Mouse (Mus musculus): ENCODE measurements around the gene Cadps. TPM values are rescaled to one million over a fixed set of nuclear protein-coding genes. Genes with fewer than 3 reads are reported as not detected.

Cadps gene
- polyA plus RNA-seq, 1 experiment from 2014 or later: 0.41 TPM

- no peak overlapping the region for H3K4me2 ChIP-seq (ENCODE audit: low read depth, low read length)
- no peak overlapping the region for H3K4me3 ChIP-seq (ENCODE audit: low read length)
- H3K4me1 ChIP-seq (replicated peaks; ENCODE audit: control insufficient read depth, insufficient read depth, low read length): no peaks in the 10 kb centered on the region
- no peaks in the 10 kb centered on the region for H3K9me3 ChIP-seq (ENCODE audit: control insufficient read depth, low read length)
- H3K27ac ChIP-seq (ENCODE audit: low read length): no peak overlapping the region
- H3K36me3 ChIP-seq (ENCODE audit: control insufficient read depth, insufficient read depth, low read length): no peaks in the 10 kb centered on the region
- H3K27me3 ChIP-seq (ENCODE audit: control insufficient read depth, insufficient read depth, low read depth, low read length): no peaks in the 10 kb centered on the region
- no peak overlapping the region for H3K9ac ChIP-seq (ENCODE audit: low read length)
- WGBS: 90% methylated on average over 1 of the region's 1 CpGs
- no peak for ATAC-seq (ENCODE audit: low read depth)
Measured at GRCm38 (mm10) chr14:12780016-12780415, 42.9 kb downstream of the Cadps start.

- H3K4me3 ChIP-seq (ENCODE audit: low read length): no peak overlapping the region
- no peak overlapping the region for H3K27ac ChIP-seq (ENCODE audit: low read length)
- H3K9ac ChIP-seq (ENCODE audit: low read length): no peak overlapping the region
- ATAC-seq (ENCODE audit: low read depth): no peak
- H3K4me1 ChIP-seq (replicated peaks; ENCODE audit: control insufficient read depth, insufficient read depth, low read length): no peaks in the 10 kb centered on the region
- no peak overlapping the region for H3K4me2 ChIP-seq (ENCODE audit: low read depth, low read length)
- WGBS: 56% methylated on average over 4 of the region's 4 CpGs
- no peaks in the 10 kb centered on the region for H3K36me3 ChIP-seq (ENCODE audit: control insufficient read depth, insufficient read depth, low read length)
- no peaks in the 10 kb centered on the region for H3K27me3 ChIP-seq (ENCODE audit: control insufficient read depth, insufficient read depth, low read depth, low read length)
- H3K9me3 ChIP-seq (ENCODE audit: control insufficient read depth, low read length): no peaks in the 10 kb centered on the region
Measured at GRCm38 (mm10) chr14:12777990-12778389, 44.9 kb downstream of the Cadps start.

GRCm38 (mm10) chr14:12768870-12769269, 54.0 kb downstream of the Cadps start:
- no peaks in the 10 kb centered on the region for H3K4me1 ChIP-seq (replicated peaks; ENCODE audit: control insufficient read depth, insufficient read depth, low read length)
- 47% methylated on average over 1 of the region's 1 CpGs for whole genome bisulfite sequencing
- H3K27me3 ChIP-seq (ENCODE audit: control insufficient read depth, insufficient read depth, low read depth, low read length): no peaks in the 10 kb centered on the region
- no peak overlapping the region for H3K4me2 ChIP-seq (ENCODE audit: low read depth, low read length)
- no peaks in the 10 kb centered on the region; the same call in 1 of the 2 replicates for H3K9me3 ChIP-seq (ENCODE audit: control insufficient read depth, low read length)
- no peak overlapping the region for H3K27ac ChIP-seq (ENCODE audit: low read length)
- H3K4me3 ChIP-seq (ENCODE audit: low read length): no peak overlapping the region
- ATAC-seq (ENCODE audit: low read depth): no peak
- no peak overlapping the region for H3K9ac ChIP-seq (ENCODE audit: low read length)
- H3K36me3 ChIP-seq (ENCODE audit: control insufficient read depth, insufficient read depth, low read length): no peaks in the 10 kb centered on the region

- Histone ChIP-seq H3K27ac (ENCODE audit: low read length) (no peak overlapping the region), H3K4me2 (ENCODE audit: low read depth, low read length) (no peak overlapping the region), H3K4me1 (replicated peaks; ENCODE audit: control insufficient read depth, insufficient read depth, low read length) (no peaks in the 10 kb centered on the region), H3K9ac (ENCODE audit: low read length) (no peak overlapping the region), H3K4me3 (ENCODE audit: low read length) (no peak overlapping the region), H3K9me3 (ENCODE audit: control insufficient read depth, low read length) (no peaks in the 10 kb centered on the region), H3K36me3 (ENCODE audit: control insufficient read depth, insufficient read depth, low read length) (no peaks in the 10 kb centered on the region), H3K27me3 (ENCODE audit: control insufficient read depth, insufficient read depth, low read depth, low read length) (no peaks in the 10 kb centered on the region)
- no peak for ATAC-seq (ENCODE audit: low read depth)
- WGBS: 84% methylated on average over 4 of the region's 4 CpGs
Measured at GRCm38 (mm10) chr14:12753237-12753636, 69.6 kb downstream of the Cadps start.

GRCm38 (mm10) chr14:12751821-12752220, 71.1 kb downstream of the Cadps start:
- H3K27ac ChIP-seq (ENCODE audit: low read length): no peak overlapping the region
- ATAC-seq (ENCODE audit: low read depth): no peak
- 37% methylated on average over 1 of the region's 1 CpGs for WGBS
- no peaks in the 10 kb centered on the region for H3K4me1 ChIP-seq (replicated peaks; ENCODE audit: control insufficient read depth, insufficient read depth, low read length)
- no peak overlapping the region for H3K4me2 ChIP-seq (ENCODE audit: low read depth, low read length)
- no peaks in the 10 kb centered on the region for H3K36me3 ChIP-seq (ENCODE audit: control insufficient read depth, insufficient read depth, low read length)
- H3K4me3 ChIP-seq (ENCODE audit: low read length): no peak overlapping the region
- H3K9me3 ChIP-seq (ENCODE audit: control insufficient read depth, low read length): no peaks in the 10 kb centered on the region
- no peaks in the 10 kb centered on the region for H3K27me3 ChIP-seq (ENCODE audit: control insufficient read depth, insufficient read depth, low read depth, low read length)
- H3K9ac ChIP-seq (ENCODE audit: low read length): no peak overlapping the region

GRCm38 (mm10) chr14:12730979-12731378, 91.9 kb downstream of the Cadps start:
- no peaks in the 10 kb centered on the region for H3K4me1 ChIP-seq (replicated peaks; ENCODE audit: control insufficient read depth, insufficient read depth, low read length)
- no peak overlapping the region for H3K4me2 ChIP-seq (ENCODE audit: low read depth, low read length)
- no peak for ATAC-seq (ENCODE audit: low read depth)
- H3K9ac ChIP-seq (ENCODE audit: low read length): no peak overlapping the region
- H3K4me3 ChIP-seq (ENCODE audit: low read length): no peak overlapping the region
- no peaks in the 10 kb centered on the region for H3K27me3 ChIP-seq (ENCODE audit: control insufficient read depth, insufficient read depth, low read depth, low read length)
- H3K27ac ChIP-seq (ENCODE audit: low read length): no peak overlapping the region
- H3K36me3 ChIP-seq (ENCODE audit: control insufficient read depth, insufficient read depth, low read length): no peaks in the 10 kb centered on the region
- 71% methylated on average over 2 of the region's 2 CpGs for WGBS
- no peaks in the 10 kb centered on the region for H3K9me3 ChIP-seq (ENCODE audit: control insufficient read depth, low read length)

GRCm38 (mm10) chr14:12722452-12723194, 100.3 kb downstream of the Cadps start:
- no peaks in the 10 kb centered on the region for H3K9me3 ChIP-seq (ENCODE audit: control insufficient read depth, low read length)
- H3K4me3 ChIP-seq (ENCODE audit: low read length): no peak overlapping the region
- no peak overlapping the region for H3K27ac ChIP-seq (ENCODE audit: low read length)
- H3K4me1 ChIP-seq (replicated peaks; ENCODE audit: control insufficient read depth, insufficient read depth, low read length): no peaks in the 10 kb centered on the region
- H3K9ac ChIP-seq (ENCODE audit: low read length): no peak overlapping the region
- no peaks in the 10 kb centered on the region for H3K27me3 ChIP-seq (ENCODE audit: control insufficient read depth, insufficient read depth, low read depth, low read length)
- ATAC-seq (ENCODE audit: low read depth): no peak
- WGBS: 35% methylated on average over 1 of the region's 1 CpGs
- H3K4me2 ChIP-seq (ENCODE audit: low read depth, low read length): no peak overlapping the region
- H3K36me3 ChIP-seq (ENCODE audit: control insufficient read depth, insufficient read depth, low read length): no peaks in the 10 kb centered on the region

- H3K9me3 ChIP-seq (ENCODE audit: control insufficient read depth, low read length): no peaks in the 10 kb centered on the region
- ATAC-seq (ENCODE audit: low read depth): no peak
- 69% methylated on average over 3 of the region's 3 CpGs for WGBS
- no peak overlapping the region for H3K4me2 ChIP-seq (ENCODE audit: low read depth, low read length)
- H3K4me1 ChIP-seq (replicated peaks; ENCODE audit: control insufficient read depth, insufficient read depth, low read length): no peaks in the 10 kb centered on the region
- no peak overlapping the region for H3K27ac ChIP-seq (ENCODE audit: low read length)
- no peak overlapping the region for H3K4me3 ChIP-seq (ENCODE audit: low read length)
- no peaks in the 10 kb centered on the region for H3K36me3 ChIP-seq (ENCODE audit: control insufficient read depth, insufficient read depth, low read length)
- no peaks in the 10 kb centered on the region for H3K27me3 ChIP-seq (ENCODE audit: control insufficient read depth, insufficient read depth, low read depth, low read length)
- H3K9ac ChIP-seq (ENCODE audit: low read length): no peak overlapping the region
Measured at GRCm38 (mm10) chr14:12718766-12719165, 104.1 kb downstream of the Cadps start.

- Histone ChIP-seq H3K4me1 (replicated peaks; ENCODE audit: control insufficient read depth, insufficient read depth, low read length) (no peaks in the 10 kb centered on the region), H3K9me3 (ENCODE audit: control insufficient read depth, low read length) (no peaks in the 10 kb centered on the region), H3K4me2 (ENCODE audit: low read depth, low read length) (no peak overlapping the region), H3K27ac (ENCODE audit: low read length) (no peak overlapping the region), H3K9ac (ENCODE audit: low read length) (no peak overlapping the region), H3K27me3 (ENCODE audit: control insufficient read depth, insufficient read depth, low read depth, low read length) (no peaks in the 10 kb centered on the region), H3K4me3 (ENCODE audit: low read length) (no peak overlapping the region), H3K36me3 (ENCODE audit: control insufficient read depth, insufficient read depth, low read length) (no peaks in the 10 kb centered on the region)
- ATAC-seq (ENCODE audit: low read depth): no peak
- 20% methylated on average over 2 of the region's 2 CpGs for WGBS
Measured at GRCm38 (mm10) chr14:12715906-12716659, 106.8 kb downstream of the Cadps start.
